Mouse (Mus musculus) MEL (cell line): Measurements from ENCODE around the gene Srpk3. TPM values are rescaled to one million over a fixed set of nuclear protein-coding genes. Genes with fewer than 3 reads are reported as not detected.

Source experiments
- DNase-seq: peaks from one replicate; pipeline ENCODE4 v3.0.0; 2011; ENCODE audit warnings: low read depth, low spot score
- H3K27ac ChIP-seq: 2 replicates; pipeline ENCODE4 v1.5.1; 2012; ENCODE audit warnings: low read depth, mild to moderate bottlenecking, control low read depth, low read length, moderate library complexity; ENCODE audit not compliant: control insufficient read depth
- H3K27me3 ChIP-seq, 2 experiments: fragments of 150-350 bp in 1 of 2; sonication (generic) in 1 of 2; 2 replicates each; pipeline ENCODE4 v1.6.1; 2012; ENCODE audit warnings: low read length in 2 of 2, mild to moderate bottlenecking in 2 of 2, improper control_type of control experiment in 1 of 2, moderate library complexity in 1 of 2; ENCODE audit not compliant: insufficient read depth in 2 of 2, control insufficient read depth in 1 of 2
- H3K36me3 ChIP-seq, 2 experiments: 2 replicates each; pipeline ENCODE4 v1.6.1; 2012 to 2014; ENCODE audit warnings: low read length in 2 of 2, improper control_type of control experiment in 1 of 2, inconsistent platforms in 1 of 2, mild to moderate bottlenecking in 1 of 2; ENCODE audit not compliant: insufficient read depth in 2 of 2, control insufficient read depth in 1 of 2
- H3K4me1 ChIP-seq, 2 experiments: fragments of 150-350 bp in 1 of 2; sonication (generic) in 1 of 2; 2 replicates each; pipeline ENCODE4 v1.6.1; 2012; ENCODE audit warnings: low read length in 2 of 2, improper control_type of control experiment in 1 of 2, mild to moderate bottlenecking in 1 of 2; ENCODE audit not compliant: insufficient read depth in 2 of 2, control insufficient read depth in 1 of 2
- H3K4me3 ChIP-seq, 2 experiments: fragments of 150-350 bp in 1 of 2; sonication (generic) in 1 of 2; 2 replicates each; pipeline ENCODE4 v1.5.1; 2012; ENCODE audit warnings: low read depth in 2 of 2, low read length in 2 of 2, mild to moderate bottlenecking in 2 of 2, moderate library complexity in 2 of 2, control low read depth in 1 of 2, improper control_type of control experiment in 1 of 2; ENCODE audit not compliant: control insufficient read depth in 1 of 2, insufficient read depth in 1 of 2
- H3K79me2 ChIP-seq: 2 replicates; pipeline ENCODE4 v1.6.1; 2012; ENCODE audit warnings: mild to moderate bottlenecking, low read length, moderate library complexity; ENCODE audit not compliant: control insufficient read depth, poor library complexity, insufficient read depth
- H3K9ac ChIP-seq: 2 replicates; pipeline ENCODE4 v1.6.1; 2012; ENCODE audit warnings: low read depth, mild to moderate bottlenecking, control low read depth, low read length, moderate library complexity; ENCODE audit not compliant: control insufficient read depth, poor library complexity, severe bottlenecking
- H3K9me3 ChIP-seq: fragments of 150-350 bp; sonication (generic); replicated peaks from 2 replicates; pipeline ENCODE4 v1.6.1; 2012; ENCODE audit warnings: mild to moderate bottlenecking, low read length, improper control_type of control experiment, moderate library complexity; ENCODE audit not compliant: insufficient read depth
- CTCF ChIP-seq, 3 experiments: IDR thresholded peaks in 2 of 3; conservative IDR thresholded peaks in 1 of 3; 2 replicates each; pipeline ENCODE4 v1.5.1; 2011 to 2012; ENCODE audit warnings: low read length in 3 of 3, low read depth in 2 of 3, mild to moderate bottlenecking in 2 of 3, improper control_type of control experiment in 1 of 3, inconsistent platforms in 1 of 3, mixed read lengths in 1 of 3, moderate library complexity in 1 of 3; ENCODE audit not compliant: control insufficient read depth in 1 of 3, insufficient read depth in 1 of 3, poor library complexity in 1 of 3, severe bottlenecking in 1 of 3
- E2F4 ChIP-seq: IDR thresholded peaks from 2 replicates; pipeline ENCODE4 v1.6.1; 2011; ENCODE audit warnings: low read depth, low read length, improper control_type of control experiment, borderline replicate concordance
- ETS1 ChIP-seq: IDR thresholded peaks from 2 replicates; pipeline ENCODE4 v1.6.1; 2012; ENCODE audit warnings: low read depth, mild to moderate bottlenecking, inconsistent platforms, low read length, improper control_type of control experiment, moderate library complexity
- MAX ChIP-seq: IDR thresholded peaks from 2 replicates; pipeline ENCODE4 v1.6.1; 2011; ENCODE audit warnings: low read length, improper control_type of control experiment
- MXI1 ChIP-seq: IDR thresholded peaks from 2 replicates; pipeline ENCODE4 v1.6.1; 2011; ENCODE audit warnings: mild to moderate bottlenecking, low read depth, low read length, improper control_type of control experiment
- MYB ChIP-seq: IDR thresholded peaks from 2 replicates; pipeline ENCODE4 v1.6.1; 2011; ENCODE audit warnings: mild to moderate bottlenecking, low read depth, low read length, improper control_type of control experiment
- MYC ChIP-seq: IDR thresholded peaks from 2 replicates; pipeline ENCODE4 v1.6.1; 2011; ENCODE audit warnings: low read depth, mild to moderate bottlenecking, low read length, improper control_type of control experiment, moderate library complexity
- NELFE ChIP-seq: IDR thresholded peaks from 2 replicates; pipeline ENCODE4 v1.6.1; 2011; ENCODE audit warnings: low read depth, low read length, improper control_type of control experiment
- POLR2A ChIP-seq, 2 experiments: IDR thresholded peaks; 2 replicates each; pipeline ENCODE4 v1.6.1; 2011 to 2012; ENCODE audit warnings: low read length in 2 of 2, mild to moderate bottlenecking in 2 of 2, control low read depth in 1 of 2, improper control_type of control experiment in 1 of 2, low read depth in 1 of 2, moderate library complexity in 1 of 2; ENCODE audit not compliant: control insufficient read depth in 1 of 2, insufficient read depth in 1 of 2, poor library complexity in 1 of 2
- POLR2AphosphoS2 ChIP-seq: IDR thresholded peaks from 2 replicates; pipeline ENCODE4 v1.6.1; 2011; ENCODE audit warnings: low read length, improper control_type of control experiment
- POLR2AphosphoS5 ChIP-seq: IDR thresholded peaks from 2 replicates; pipeline ENCODE4 v1.6.1; 2012; ENCODE audit warnings: low read depth, borderline replicate concordance, mild to moderate bottlenecking, inconsistent platforms, low read length, moderate library complexity, mixed read lengths
- RAD21 ChIP-seq: IDR thresholded peaks from 2 replicates; pipeline ENCODE4 v1.6.1; 2011; ENCODE audit warnings: mild to moderate bottlenecking, low read depth, low read length, improper control_type of control experiment
- SIN3A ChIP-seq: IDR thresholded peaks from 2 replicates; pipeline ENCODE4 v1.6.1; 2012; ENCODE audit warnings: low read length, improper control_type of control experiment, inconsistent platforms
- SMC3 ChIP-seq: IDR thresholded peaks from 2 replicates; pipeline ENCODE4 v1.6.1; 2011; ENCODE audit warnings: low read depth, low read length, improper control_type of control experiment
- TAL1 ChIP-seq: IDR thresholded peaks from 2 replicates; pipeline ENCODE4 v1.6.1; 2012; ENCODE audit warnings: mild to moderate bottlenecking, inconsistent platforms, low read length, moderate library complexity, mixed read lengths
- TBP ChIP-seq: IDR thresholded peaks from 2 replicates; pipeline ENCODE4 v1.8.0; 2011; ENCODE audit warnings: low read depth, low read length, improper control_type of control experiment
- UBTF ChIP-seq: IDR thresholded peaks from 2 replicates; pipeline ENCODE4 v1.6.1; 2012; ENCODE audit warnings: low read depth, mild to moderate bottlenecking, inconsistent platforms, low read length, improper control_type of control experiment, moderate library complexity, borderline replicate concordance; ENCODE audit not compliant: insufficient read depth
- ZC3H11A ChIP-seq: IDR thresholded peaks from 2 replicates; pipeline ENCODE4 v1.6.1; 2012; ENCODE audit warnings: low read depth, mild to moderate bottlenecking, inconsistent platforms, low read length, improper control_type of control experiment
- ZKSCAN1 ChIP-seq: IDR thresholded peaks from 2 replicates; pipeline ENCODE4 v1.6.1; 2012; ENCODE audit warnings: low read depth, mild to moderate bottlenecking, inconsistent platforms, low read length, improper control_type of control experiment, moderate library complexity
- ZNF384 ChIP-seq: IDR thresholded peaks from 2 replicates; pipeline ENCODE4 v1.6.1; 2012; ENCODE audit warnings: low read depth, mild to moderate bottlenecking, inconsistent platforms, low read length, improper control_type of control experiment
- polyA plus RNA-seq, 2 experiments: library from polyadenylated mRNA; stranded (reverse) in 1 of 2; unstranded in 1 of 2; fragments of >175 nt in 1 of 2; fragments of >200 nt in 1 of 2; gene quantifications; 2 replicates each; pipeline versions ENCODE4 v1.2.1 to v1.2.4; 2012; ENCODE audit warnings: low replicate concordance in 2 of 2, low read depth in 1 of 2; ENCODE audit not compliant: insufficient read length in 2 of 2, insufficient read depth in 1 of 2, missing spikeins in 1 of 2
- total RNA-seq: library from RNA; depleted of rRNA; stranded (reverse); fragments of 300-350 nt; gene quantifications from 2 replicates; pipeline ENCODE4 v1.2.3, GENCODE M21; 2012; rRNA removed

Srpk3 gene
- total RNA-seq, result 0.20 and 0.31 TPM in 2 replicates
- under 1 TPM in 1 of 2 experiments, not detected in 1; 0.17 TPM for polyA plus RNA-seq

GRCm38 (mm10) chrX:73774168-73774760, at the start of gene Srpk3:
Gene Srpk3, plus strand, starts transcription at chrX:73774405.
- H3K9me3 ChIP-seq, result no peaks in the 10 kb centered on the region
- no peaks in the 10 kb centered on the region for H3K27me3 ChIP-seq
- no peak within 1 kb of the TSS for H3K4me3 ChIP-seq
- no peaks in the 10 kb centered on the region; a peak in 2 of 4 replicates for H3K36me3 ChIP-seq
- H3K79me2 ChIP-seq, result no peaks in the 10 kb centered on the region
- DNase-seq, result no peak
- H3K4me1 ChIP-seq, result no peaks in the 10 kb centered on the region
- no peak within 1 kb of the TSS for H3K9ac ChIP-seq
- no peak within 1 kb of the TSS for H3K27ac ChIP-seq
- TF ChIP-seq MAX (no peak), TBP (no peak), UBTF (no peak), CTCF (IDR thresholded peaks at IDR 0.05 in 2 of 3, conservative IDR thresholded peaks at IDR 0.05 in 1 of 3; ENCODE audit: control insufficient read depth in 1 of 3, insufficient read depth in 1 of 3, low read depth in 2 of 3, low read length in 3 of 3, poor library complexity in 1 of 3, severe bottlenecking in 1 of 3) (no peak), RAD21 (no peak), TAL1 (no peak), E2F4 (no peak), SIN3A (no peak), SMC3 (no peak), POLR2AphosphoS5 (no peak), ETS1 (no peak), MYB (no peak), NELFE (no peak)

- no peaks in the 10 kb centered on the region for H3K79me2 ChIP-seq
- no peak overlapping the region for H3K27ac ChIP-seq
- TF ChIP-seq POLR2A (IDR thresholded peaks at IDR 0.05; ENCODE audit: control insufficient read depth in 1 of 2, insufficient read depth in 1 of 2, low read depth in 1 of 2, low read length in 2 of 2, poor library complexity in 1 of 2) (no peak), MYC (no peak), ZC3H11A (no peak), ETS1 (no peak), POLR2AphosphoS2 (no peak), MXI1 (no peak), TAL1 (no peak), ZNF384 (no peak), ZKSCAN1 (no peak)
- TF ChIP-seq, all 39 proteins: peak for 0
- Histone ChIP-seq H3K36me3 (no peaks in the 10 kb centered on the region), H3K9me3 (no peaks in the 10 kb centered on the region), H3K4me1 (no peaks in the 10 kb centered on the region), H3K4me3 (no peak overlapping the region), H3K9ac (no peak overlapping the region), H3K27me3 (no peaks in the 10 kb centered on the region)
- DNase-seq, result no peak
These were observed 43.3 kb upstream of the Srpk3 start for GRCm38 (mm10) chrX:73730908-73731307.
